Mouse (Mus musculus) gastrocnemius, postnatal 10 days (tissue): ENCODE results near the gene Nfatc4. TPM values are rescaled to one million over a fixed set of nuclear protein-coding genes. Genes with fewer than 3 reads are reported as not detected.

ENCODE experiments used
- DNase-seq: peaks from one replicate; pipeline ENCODE4 v3.0.0; 2021; ENCODE audit warnings: mixed read lengths
- long read RNA-seq, 2 experiments: library from polyadenylated mRNA; stranded (forward); transcript quantifications; one replicate each; pipeline ENCODE4 v2.0.0; 2021
- total RNA-seq, 2 experiments: library from RNA; stranded (reverse); gene quantifications; 2 replicates each; pipeline ENCODE4 v1.2.3; 2021

Gene Nfatc4
- total RNA-seq, result 10 to 100 TPM in 1 of 2 experiments, 1 to 10 TPM in 1; 9.3 to 14.8 TPM
- long read RNA-seq, experiment 1, partial matches to known transcripts, result 1 of 3 reads
- long read RNA-seq, experiment 1, other reads (novel, unspliced or antisense), result 1 of 3 reads
- long read RNA-seq, experiment 2, partial matches to known transcripts, result 4 of 8 reads
- long read RNA-seq, experiment 2, other reads (novel, unspliced or antisense), result 1 of 8 reads

- peak; percentile 88 for DNase-seq
These were observed at the start of gene Nfatc4 for GRCm38 (mm10) chr14:55822991-55823762. TSS of gene Nfatc4 (plus strand) at chr14:55823144.

GRCm38 (mm10) chr14:55776711-55777110 lies 46.2 kb upstream of the Nfatc4 start:
- DNase-seq, result no peak

GRCm38 (mm10) chr14:55777176-55777575 lies 45.8 kb upstream of the Nfatc4 start:
- no peak for DNase-seq

- no peak for DNase-seq
These were observed 45.1 kb upstream of the Nfatc4 start for GRCm38 (mm10) chr14:55777806-55778205.

- DNase-seq, result no peak
These were observed 44.3 kb upstream of the Nfatc4 start for GRCm38 (mm10) chr14:55778686-55779085.

- peak; percentile 3 for DNase-seq
These were observed 43.3 kb upstream of the Nfatc4 start for GRCm38 (mm10) chr14:55779656-55780055.

GRCm38 (mm10) chr14:55780736-55781135 lies 42.2 kb upstream of the Nfatc4 start:
- DNase-seq, result peak; percentile 5

GRCm38 (mm10) chr14:55781310-55781709 lies 41.6 kb upstream of the Nfatc4 start:
- peak; percentile 51 for DNase-seq

- peak; percentile 9 for DNase-seq
These were observed 40.5 kb upstream of the Nfatc4 start for GRCm38 (mm10) chr14:55782361-55782960.

GRCm38 (mm10) chr14:55783171-55783957 lies 39.6 kb upstream of the Nfatc4 start:
- DNase-seq, result peak; percentile 24

GRCm38 (mm10) chr14:55783958-55784235 lies 39.0 kb upstream of the Nfatc4 start, which contains the start of gene Adcy4:
TSS of gene Adcy4 (minus strand) at chr14:55784095.
- peak; percentile 17 for DNase-seq

- peak; percentile 3 for DNase-seq
These were observed 37.7 kb upstream of the Nfatc4 start for GRCm38 (mm10) chr14:55785195-55785594.

- DNase-seq, result peak; percentile 6
These were observed 35.2 kb upstream of the Nfatc4 start for GRCm38 (mm10) chr14:55787731-55788130.

- peak; percentile 22 for DNase-seq
These were observed 34.5 kb upstream of the Nfatc4 start, which contains the start of gene Ripk3 for GRCm38 (mm10) chr14:55788256-55789050. TSS of gene Ripk3 (minus strand) at chr14:55788865.

- DNase-seq, result peak; percentile 1
These were observed 29.5 kb upstream of the Nfatc4 start for GRCm38 (mm10) chr14:55793461-55793860.

- DNase-seq, result peak; percentile 4
These were observed 29.0 kb upstream of the Nfatc4 start for GRCm38 (mm10) chr14:55793946-55794345.

- peak; percentile 1 for DNase-seq
These were observed 27.4 kb upstream of the Nfatc4 start for GRCm38 (mm10) chr14:55795380-55796163.

GRCm38 (mm10) chr14:55814885-55815284 lies 8.1 kb upstream of the Nfatc4 start:
- peak; percentile 72 for DNase-seq

- peak; percentile 60 for DNase-seq
These were observed 7.6 kb upstream of the Nfatc4 start for GRCm38 (mm10) chr14:55815310-55815751.

GRCm38 (mm10) chr14:55819845-55820405 lies 3.0 kb upstream of the Nfatc4 start:
- peak; percentile 0 for DNase-seq
